Mouse (Mus musculus) forebrain, embryonic 16.5 days (tissue): ENCODE results near the gene Dmd. TPM values are rescaled to one million over a fixed set of nuclear protein-coding genes. Genes with fewer than 3 reads are reported as not detected.

Source experiments
- ATAC-seq: fragments of 200-750 bp; cut with Nextera tagmentation; 2 replicates; pipeline ENCODE4 v1.8.0; 2017; ENCODE audit warnings: mild to moderate bottlenecking, moderate library complexity
- H3K27ac ChIP-seq: fragments of 300-500 bp; sonication (generic); 2 replicates; pipeline ENCODE4 v1.5.1; 2014; ENCODE audit warnings: low read length, control low read depth
- H3K27me3 ChIP-seq: fragments of 300-500 bp; sonication (generic); replicated peaks from 2 replicates; pipeline ENCODE4 v1.6.1; 2014; ENCODE audit warnings: low read length; ENCODE audit not compliant: control insufficient read depth, insufficient read depth
- H3K36me3 ChIP-seq: fragments of 300-500 bp; sonication (generic); 2 replicates; pipeline ENCODE4 v1.6.1; 2014; ENCODE audit not compliant: control insufficient read depth, insufficient read depth
- H3K4me1 ChIP-seq: fragments of 300-500 bp; sonication (generic); replicated peaks from 2 replicates; pipeline ENCODE4 v1.6.1; 2014; ENCODE audit warnings: low read length; ENCODE audit not compliant: control insufficient read depth, insufficient read depth
- H3K4me2 ChIP-seq: fragments of 300-500 bp; sonication (generic); 2 replicates; pipeline ENCODE4 v1.6.1; 2014; ENCODE audit warnings: mild to moderate bottlenecking, low read length, control low read depth
- H3K4me3 ChIP-seq: fragments of 300-500 bp; sonication (generic); replicated peaks from 2 replicates; pipeline ENCODE4 v1.5.1; 2014; ENCODE audit warnings: mild to moderate bottlenecking, low read length, control low read depth
- H3K9ac ChIP-seq: fragments of 300-500 bp; sonication (generic); replicated peaks from 2 replicates; pipeline ENCODE4 v1.6.1; 2014; ENCODE audit warnings: low read depth, low read length, control low read depth
- H3K9me3 ChIP-seq: fragments of 300-500 bp; sonication (generic); 2 replicates; pipeline ENCODE4 v1.6.1; 2016; ENCODE audit warnings: low read length; ENCODE audit not compliant: control insufficient read depth
- WGBS: fragments of 180-500 bp; shearing (Covaris S2); extraction: QIAGEN DNeasy Blood & Tissue Kit; methylation state at CpG from one replicate; pipeline ENCODE4 v1.1.7; 2014; 5-methylcytosine and 5-hydroxymethylcytosine counted together
- polyA plus RNA-seq: library from polyadenylated mRNA; unstranded; fragments of >200 nt; fragmentation: Nextera tagmentation; extraction: Ambion mirVana; gene quantifications from 2 replicates; pipeline ENCODE4 v1.2.1, GENCODE M21; 2015

Gene Dmd
- polyA plus RNA-seq, 1 experiment from 2014 or later, result 30.0 TPM

- no peaks in the 10 kb centered on the region for H3K36me3 ChIP-seq
- H3K27me3 ChIP-seq, result no peaks in the 10 kb centered on the region
- no peaks in the 10 kb centered on the region; the same call in 1 of the 2 replicates for H3K4me1 ChIP-seq
- no peak overlapping the region for H3K4me3 ChIP-seq
- H3K9me3 ChIP-seq, result no peaks in the 10 kb centered on the region
- H3K27ac ChIP-seq, result no peak overlapping the region
- no peak overlapping the region for H3K9ac ChIP-seq
- no peak overlapping the region for H3K4me2 ChIP-seq
- peak; percentile 89 for ATAC-seq
- 26% methylated on average over 3 of the region's 3 CpGs for WGBS
Observed at GRCm38 (mm10) chrX:84514650-84515366, 1566.1 kb downstream of the Dmd start.

GRCm38 (mm10) chrX:84551995-84552394 is 1603.3 kb downstream of the Dmd start:
- Histone ChIP-seq H3K27me3 (no peaks in the 10 kb centered on the region), H3K9ac (no peak overlapping the region), H3K27ac (no peak overlapping the region), H3K36me3 (no peaks in the 10 kb centered on the region), H3K4me3 (no peak overlapping the region), H3K9me3 (no peaks in the 10 kb centered on the region), H3K4me1 (no peaks in the 10 kb centered on the region), H3K4me2 (no peak overlapping the region)
- WGBS, result 50% methylated on average over 1 of the region's 1 CpGs
- ATAC-seq, result peak; percentile 65

- Histone ChIP-seq H3K4me2 (no peak overlapping the region), H3K36me3 (no peaks in the 10 kb centered on the region), H3K27me3 (no peaks in the 10 kb centered on the region), H3K9me3 (no peaks in the 10 kb centered on the region), H3K4me1 (no peaks in the 10 kb centered on the region), H3K4me3 (no peak overlapping the region), H3K9ac (no peak overlapping the region), H3K27ac (no peak overlapping the region)
- 7% methylated on average over 1 of the region's 1 CpGs for WGBS
- ATAC-seq, result no peak
Observed at GRCm38 (mm10) chrX:84553441-84553840, 1604.8 kb downstream of the Dmd start.

- H3K9ac ChIP-seq, result no peak overlapping the region
- no peak overlapping the region for H3K27ac ChIP-seq
- H3K27me3 ChIP-seq, result no peaks in the 10 kb centered on the region
- H3K4me2 ChIP-seq, result no peak overlapping the region
- no peak overlapping the region for H3K4me3 ChIP-seq
- H3K36me3 ChIP-seq, result no peaks in the 10 kb centered on the region
- no peaks in the 10 kb centered on the region for H3K4me1 ChIP-seq
- no peaks in the 10 kb centered on the region for H3K9me3 ChIP-seq
- no peak for ATAC-seq
Observed at GRCm38 (mm10) chrX:84598476-84598875, 1649.8 kb downstream of the Dmd start.

GRCm38 (mm10) chrX:84640446-84640845 is 1691.8 kb downstream of the Dmd start:
- Histone ChIP-seq H3K9ac (no peak overlapping the region), H3K9me3 (no peaks in the 10 kb centered on the region), H3K4me1 (no peaks in the 10 kb centered on the region), H3K27me3 (no peaks in the 10 kb centered on the region), H3K4me2 (no peak overlapping the region), H3K27ac (no peak overlapping the region), H3K4me3 (no peak overlapping the region), H3K36me3 (no peaks in the 10 kb centered on the region)
- ATAC-seq, result no peak

- Histone ChIP-seq H3K4me1 (no peaks in the 10 kb centered on the region), H3K4me3 (no peak overlapping the region), H3K4me2 (no peak overlapping the region), H3K27me3 (no peaks in the 10 kb centered on the region), H3K9me3 (no peaks in the 10 kb centered on the region), H3K9ac (no peak overlapping the region), H3K36me3 (no peaks in the 10 kb centered on the region), H3K27ac (no peak overlapping the region)
- WGBS, result 15% methylated on average over 4 of the region's 4 CpGs
- ATAC-seq, result no peak
Observed at GRCm38 (mm10) chrX:84747683-84748082, 1799.0 kb downstream of the Dmd start.

GRCm38 (mm10) chrX:84860012-84860647 is 1911.5 kb downstream of the Dmd start:
- Histone ChIP-seq H3K27ac (no peak overlapping the region), H3K9ac (no peak overlapping the region), H3K36me3 (no peaks in the 10 kb centered on the region), H3K27me3 (no peaks in the 10 kb centered on the region), H3K4me3 (no peak overlapping the region), H3K4me2 (no peak overlapping the region), H3K9me3 (no peaks in the 10 kb centered on the region), H3K4me1 (no peaks in the 10 kb centered on the region)
- 33% methylated on average over 3 of the region's 3 CpGs for WGBS
- ATAC-seq, result peak; percentile 97

GRCm38 (mm10) chrX:84873090-84873489 is 1924.4 kb downstream of the Dmd start:
- Histone ChIP-seq H3K4me1 (no peaks in the 10 kb centered on the region), H3K9me3 (no peaks in the 10 kb centered on the region), H3K4me2 (no peak overlapping the region), H3K9ac (no peak overlapping the region), H3K4me3 (no peak overlapping the region), H3K27ac (no peak overlapping the region), H3K36me3 (no peaks in the 10 kb centered on the region), H3K27me3 (no peaks in the 10 kb centered on the region)
- WGBS, result 62% methylated on average over 4 of the region's 4 CpGs
- no peak for ATAC-seq

GRCm38 (mm10) chrX:84878125-84878524 is 1929.5 kb downstream of the Dmd start:
- H3K27me3 ChIP-seq, result no peaks in the 10 kb centered on the region
- no peaks in the 10 kb centered on the region for H3K9me3 ChIP-seq
- H3K4me2 ChIP-seq, result no peak overlapping the region
- peak; percentile 93 for ATAC-seq
- no peaks in the 10 kb centered on the region for H3K4me1 ChIP-seq
- H3K4me3 ChIP-seq, result no peak overlapping the region
- H3K27ac ChIP-seq, result no peak overlapping the region
- 38% methylated on average over 3 of the region's 3 CpGs for WGBS
- H3K9ac ChIP-seq, result no peak overlapping the region
- H3K36me3 ChIP-seq, result no peaks in the 10 kb centered on the region
